Mouse (Mus musculus) kidney, adult 2 months (tissue): Measurements from ENCODE around the gene Nav1.

Experiments
- CTCF ChIP-seq: fragments of 200-500 bp; conservative IDR thresholded peaks from 2 replicates; pipeline ENCODE4 v1.5.1; 2011; ENCODE audit warnings: low read depth, mild to moderate bottlenecking, control low read depth, low read length, moderate library complexity, mixed read lengths; ENCODE audit not compliant: insufficient read depth, insufficient read length
- POLR2A ChIP-seq: fragments of 200-500 bp; IDR thresholded peaks from one replicate; pipeline ENCODE4 v1.6.1; 2011; ENCODE audit warnings: low read depth, low read length, control low read depth

DNA sequence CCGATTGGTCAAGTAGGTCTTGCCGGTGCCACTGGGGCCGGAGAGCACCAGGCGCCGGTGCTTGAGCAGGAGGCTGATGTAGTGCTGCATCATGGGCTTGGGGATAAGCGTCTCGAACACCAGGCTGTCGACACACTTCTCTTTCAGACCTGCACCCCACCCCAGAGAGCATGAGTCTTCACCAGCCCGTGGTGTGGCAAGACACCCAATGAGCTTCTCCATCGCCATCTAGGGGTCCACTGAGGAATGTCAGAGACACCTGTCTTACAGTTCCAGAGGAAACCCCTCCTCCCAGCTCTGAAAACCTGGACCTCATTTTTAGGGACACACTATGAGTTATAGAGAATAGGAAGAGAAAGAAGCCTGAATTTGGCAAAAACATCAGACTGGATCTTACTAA, 154.8 kb downstream of the Nav1 start:
- peak; percentile 56 for TF ChIP-seq CTCF
- TF ChIP-seq POLR2A, result no peak
